Comparison of ENCODE assay signal across 7 mouse cellular contexts in the genomic region with DNA sequence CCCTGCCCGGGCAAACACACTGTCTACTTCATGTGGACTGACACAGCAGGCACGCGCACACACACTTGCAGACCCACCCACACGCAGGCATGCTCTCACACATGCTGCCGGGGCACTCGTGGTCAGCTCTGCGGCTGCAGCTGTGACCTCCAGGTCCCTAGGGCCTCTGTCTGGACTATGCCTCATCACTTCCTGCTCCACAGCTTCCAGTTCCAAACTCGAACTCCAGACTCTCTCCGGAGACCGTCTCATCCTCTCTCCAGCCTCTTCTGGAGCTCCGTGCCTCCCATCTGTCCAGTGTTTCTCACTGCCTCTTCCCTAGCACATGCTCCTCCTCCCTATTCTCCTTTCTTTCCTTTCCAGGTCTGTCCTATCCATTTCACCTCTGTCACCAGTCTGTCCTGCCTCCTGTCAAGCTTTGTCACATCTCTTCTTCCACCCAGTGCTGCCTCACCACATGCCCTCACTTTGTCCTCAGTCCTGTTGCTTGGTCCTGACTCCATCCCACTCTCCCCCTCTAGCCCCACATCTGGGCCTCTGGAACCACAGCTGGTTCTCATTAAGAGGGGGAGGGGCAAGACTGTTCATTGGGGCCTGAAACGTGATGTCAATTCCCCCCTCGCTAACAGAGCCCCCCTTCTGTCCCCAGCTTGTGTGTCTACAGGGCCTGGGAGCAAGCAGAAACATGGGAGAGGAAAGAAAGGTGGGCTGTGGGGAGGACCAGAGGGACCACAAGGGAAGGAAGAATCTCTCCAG. TPM values are rescaled to one million over a fixed set of nuclear protein-coding genes. Genes with fewer than 3 reads are reported as not detected.
A peak's percentile ranks its signal among the peaks of the same experiment; 100 is the strongest.
DNase-seq lines count a peak whose midpoint lies in the region; ATAC-seq and TF ChIP-seq lines count a peak whose summit lies in the region.

No protein-coding gene starts in this region.

- no peaks in the 10 kb centered on the region for H3K79me2 ChIP-seq in heart, adult 2 months (replicated peaks; ENCODE audit: control insufficient read depth, insufficient read depth, low read length)

- H3K4me1 ChIP-seq in heart, adult 2 months (ENCODE audit: control insufficient read depth, insufficient read depth, low read length) = peaks cover 22% of the 10 kb centered on the region
- peaks cover 60% of the 10 kb centered on the region for H3K4me1 ChIP-seq in lung, embryonic 15.5 days

- peak overlapping the region; percentile 51 for H3K4me2 ChIP-seq in lung, embryonic 15.5 days

- no peaks in the 10 kb centered on the region for H3K9me3 ChIP-seq in lung, embryonic 15.5 days

- H3K4me3 ChIP-seq in heart, adult 2 months = no peak overlapping the region
- H3K4me3 ChIP-seq in lung, embryonic 15.5 days = peak overlapping the region; percentile 19

- peak; percentile 78 for DNase-seq in MN1 (ENCODE audit: low spot score)
- DNase-seq in embryo, embryonic 11.5 days (ENCODE audit: low read depth, low spot score) = peak; percentile 77
- peak; percentile 75 to 86 for DNase-seq in heart, adult 2 months
- peak; percentile 68 for DNase-seq in kidney, adult 11 months
- no peak for DNase-seq in cerebellum, postnatal 14 days

- H3K9ac ChIP-seq in heart, adult 2 months (ENCODE audit: low read depth, low read length) = no peak overlapping the region; the same call in 1 of the 2 replicates
- H3K9ac ChIP-seq in lung, embryonic 15.5 days = peak overlapping the region; percentile 23; the same call in 1 of the 2 replicates

- TF ChIP-seq POLR2A in heart, adult 2 months (IDR thresholded peaks at IDR 0.05; ENCODE audit: insufficient read depth, low read depth, low read length) = no peak

- TF ChIP-seq EP300 in heart, adult 2 months (IDR thresholded peaks at IDR 0.05; ENCODE audit: insufficient read depth, low read depth, low read length) = peak; percentile 68

- H3K27me3 ChIP-seq in heart, adult 2 months (ENCODE audit: control insufficient read depth, insufficient read depth, low read length) = no peaks in the 10 kb centered on the region
- H3K27me3 ChIP-seq in lung, embryonic 15.5 days = no peaks in the 10 kb centered on the region

- intact Hi-C loops in heart, adult 2 months (cut with DNase I) = loop anchor here (2.0 kb wide), 1 partner anchor 33 kb away; a partner anchor contains a TSS

- H3K36me3 ChIP-seq in heart, adult 2 months (ENCODE audit: control insufficient read depth, insufficient read depth, low read length) = no peaks in the 10 kb centered on the region
- H3K36me3 ChIP-seq in lung, embryonic 15.5 days = peaks cover 8% of the 10 kb centered on the region; the same call in 1 of the 2 replicates

- ATAC-seq in lung, embryonic 15.5 days (ENCODE audit: borderline replicate concordance, extremely low read depth, low FRiP score, low TSS enrichment) = peak; percentile 87
- ATAC-seq in neutrophil, adult 5-6 weeks (ENCODE audit: extremely low read depth, insufficient number of reproducible peaks, low FRiP score, poor library complexity, severe bottlenecking) = peak; percentile 18; the same call in 1 of the 2 replicates

- WGBS in heart, adult 2 months = 24% methylated on average over 13 of the region's 13 CpGs
- 27% methylated on average over 13 of the region's 13 CpGs for WGBS in lung, embryonic 15.5 days

- no peak for TF ChIP-seq CTCF in heart, adult 2 months (IDR thresholded peaks at IDR 0.05)

- H3K27ac ChIP-seq in heart, adult 2 months = peak overlapping the region; percentile 66
- H3K27ac ChIP-seq in lung, embryonic 15.5 days = peak overlapping the region; percentile 93

RNA-seq across cellular contexts. Expression of a gene that starts 9.5 kb away (rescaled TPM):
- 1 to 10 TPM; 7.2 to 8.5 TPM for total RNA-seq in heart, adult 2 months (2021)
- polyA plus RNA-seq in heart, adult 2 months (2012; rRNA removed) = 8.0 and 11.0 TPM in 2 replicates
- polyA plus RNA-seq in lung, embryonic 15.5 days (2015; fragmentation: Nextera tagmentation; extraction: Ambion mirVana) = 9.3 and 9.4 TPM in 2 replicates
- not detected in 2 replicates for total RNA-seq in neutrophil, adult 5-6 weeks (2017)

RNA-seq across cellular contexts. Expression of a gene that starts 25.9 kb away (rescaled TPM):
- 10 to 100 TPM; 42.1 to 50.3 TPM for total RNA-seq in heart, adult 2 months (2021)
- polyA plus RNA-seq in heart, adult 2 months (2012; rRNA removed) = 66.1 and 90.0 TPM in 2 replicates
- polyA plus RNA-seq in lung, embryonic 15.5 days (2015; fragmentation: Nextera tagmentation; extraction: Ambion mirVana) = 73.4 and 78.8 TPM in 2 replicates
- total RNA-seq in neutrophil, adult 5-6 weeks (2017) = 21.6 and 27.6 TPM in 2 replicates

RNA-seq across cellular contexts. Expression of a gene that starts 32.9 kb away (rescaled TPM):
- total RNA-seq in heart, adult 2 months (2021) = 100 to 1,000 TPM in 1 of 2 experiments, 10 to 100 TPM in 1; 93.1 to 133 TPM
- polyA plus RNA-seq in heart, adult 2 months (2012; rRNA removed) = 139 and 144 TPM in 2 replicates
- polyA plus RNA-seq in lung, embryonic 15.5 days (2015; fragmentation: Nextera tagmentation; extraction: Ambion mirVana) = 340 and 374 TPM in 2 replicates
- total RNA-seq in neutrophil, adult 5-6 weeks (2017) = 32.5 and 44.4 TPM in 2 replicates

RNA-seq across cellular contexts. Expression of a gene that starts 33.8 kb away (rescaled TPM):
- 100 to 1,000 TPM; 110 to 115 TPM for total RNA-seq in heart, adult 2 months (2021)
- 158 and 176 TPM in 2 replicates for polyA plus RNA-seq in heart, adult 2 months (2012; rRNA removed)
- 131 and 136 TPM in 2 replicates for polyA plus RNA-seq in lung, embryonic 15.5 days (2015; fragmentation: Nextera tagmentation; extraction: Ambion mirVana)
- 82.6 and 111 TPM in 2 replicates for total RNA-seq in neutrophil, adult 5-6 weeks (2017)

RNA-seq across cellular contexts. Expression of a gene that starts 40.8 kb away (rescaled TPM):
- total RNA-seq in heart, adult 2 months (2021) = 10 to 100 TPM in 1 of 2 experiments, 1 to 10 TPM in 1; 9.2 to 10.8 TPM
- 4.4 and 8.0 TPM in 2 replicates for polyA plus RNA-seq in heart, adult 2 months (2012; rRNA removed)
- polyA plus RNA-seq in lung, embryonic 15.5 days (2015; fragmentation: Nextera tagmentation; extraction: Ambion mirVana) = 39.6 and 41.4 TPM in 2 replicates
- total RNA-seq in neutrophil, adult 5-6 weeks (2017) = 21.3 and 30.6 TPM in 2 replicates

Comparison
In these comparisons a context has a peak if more than half of its experiments do, and no peak if none do; other contexts are left out.
1. DNase-seq: peak in MN1 (single experiment), embryo, embryonic 11.5 days (single experiment), heart, adult 2 months (2 of 2) and kidney, adult 11 months (single experiment); none in cerebellum, postnatal 14 days (0 of 2).